Mouse (Mus musculus): ENCODE measurements around the gene Fam227a. TPM values are rescaled to one million over a fixed set of nuclear protein-coding genes. Genes with fewer than 3 reads are reported as not detected.

Fam227a gene
- polyA plus RNA-seq, 1 experiment from 2014 or later: 0.85 TPM

- 0 out of 2 replicates have a peak, but pooled peaks cover 9% of the 10 kb centered on the region for H3K36me3 ChIP-seq (ENCODE audit: control insufficient read depth, insufficient read depth, low read length)
- no peak overlapping the region for H3K4me2 ChIP-seq (ENCODE audit: low read depth, low read length)
- H3K4me1 ChIP-seq (ENCODE audit: control insufficient read depth, insufficient read depth, low read length): no peaks in the 10 kb centered on the region
- H3K4me3 ChIP-seq (ENCODE audit: low read depth, low read length): no peak overlapping the region
- H3K27ac ChIP-seq (replicated peaks; ENCODE audit: low read depth, low read length): no peak overlapping the region
- H3K9ac ChIP-seq (ENCODE audit: low read depth, low read length): no peak overlapping the region
- H3K27me3 ChIP-seq (replicated peaks; ENCODE audit: control insufficient read depth, insufficient read depth, low read length): no peaks in the 10 kb centered on the region
- no peak for DNase-seq (ENCODE audit: low spot score)
- H3K9me3 ChIP-seq (ENCODE audit: control insufficient read depth, low read length): no peaks in the 10 kb centered on the region
- ATAC-seq (ENCODE audit: low read depth): no peak
Observed at GRCm38 (mm10) chr15:79650569-79650968, 8.2 kb downstream of the Fam227a start.

- no peak for ATAC-seq (ENCODE audit: low read depth)
- DNase-seq (ENCODE audit: low spot score): no peak
Observed at GRCm38 (mm10) chr15:79648130-79648529, 10.6 kb downstream of the Fam227a start.

GRCm38 (mm10) chr15:79645483-79645882 lies 13.3 kb downstream of the Fam227a start:
- DNase-seq (ENCODE audit: low spot score) (no peak), ATAC-seq (ENCODE audit: low read depth) (no peak)
- Histone ChIP-seq H3K4me2 (ENCODE audit: low read depth, low read length) (no peak overlapping the region), H3K27ac (replicated peaks; ENCODE audit: low read depth, low read length) (no peak overlapping the region), H3K9me3 (ENCODE audit: control insufficient read depth, low read length) (no peaks in the 10 kb centered on the region), H3K9ac (ENCODE audit: low read depth, low read length) (no peak overlapping the region), H3K27me3 (replicated peaks; ENCODE audit: control insufficient read depth, insufficient read depth, low read length) (no peaks in the 10 kb centered on the region), H3K4me1 (ENCODE audit: control insufficient read depth, insufficient read depth, low read length) (no peaks in the 10 kb centered on the region), H3K4me3 (ENCODE audit: low read depth, low read length) (no peak overlapping the region), H3K36me3 (ENCODE audit: control insufficient read depth, insufficient read depth, low read length) (0 out of 2 replicates have a peak, but pooled peaks cover 9% of the 10 kb centered on the region)
- 88% methylated on average over 2 of the region's 2 CpGs for WGBS

More at GRCm38 (mm10) chr15:79648130-79648529, 10.6 kb downstream of the Fam227a start:
- Histone ChIP-seq H3K27me3 (replicated peaks; ENCODE audit: control insufficient read depth, insufficient read depth, low read length) (no peaks in the 10 kb centered on the region), H3K9ac (ENCODE audit: low read depth, low read length) (no peak overlapping the region), H3K4me1 (ENCODE audit: control insufficient read depth, insufficient read depth, low read length) (no peaks in the 10 kb centered on the region), H3K36me3 (ENCODE audit: control insufficient read depth, insufficient read depth, low read length) (0 out of 2 replicates have a peak, but pooled peaks cover 9% of the 10 kb centered on the region), H3K9me3 (ENCODE audit: control insufficient read depth, low read length) (no peaks in the 10 kb centered on the region), H3K27ac (replicated peaks; ENCODE audit: low read depth, low read length) (no peak overlapping the region), H3K4me2 (ENCODE audit: low read depth, low read length) (no peak overlapping the region), H3K4me3 (ENCODE audit: low read depth, low read length) (no peak overlapping the region)
- WGBS: 86% methylated on average over 12 of the region's 12 CpGs

- ATAC-seq (ENCODE audit: low read depth) (no peak), DNase-seq (ENCODE audit: low spot score) (no peak)
- Histone ChIP-seq H3K9me3 (ENCODE audit: control insufficient read depth, low read length) (no peaks in the 10 kb centered on the region), H3K36me3 (ENCODE audit: control insufficient read depth, insufficient read depth, low read length) (peaks cover 16% of the 10 kb centered on the region; the same call in 1 of the 2 replicates), H3K27ac (replicated peaks; ENCODE audit: low read depth, low read length) (no peak overlapping the region), H3K9ac (ENCODE audit: low read depth, low read length) (no peak overlapping the region), H3K4me3 (ENCODE audit: low read depth, low read length) (no peak overlapping the region), H3K4me1 (ENCODE audit: control insufficient read depth, insufficient read depth, low read length) (no peaks in the 10 kb centered on the region), H3K27me3 (replicated peaks; ENCODE audit: control insufficient read depth, insufficient read depth, low read length) (no peaks in the 10 kb centered on the region), H3K4me2 (ENCODE audit: low read depth, low read length) (no peak overlapping the region)
- 73% methylated on average over 12 of the region's 12 CpGs for WGBS
Observed at GRCm38 (mm10) chr15:79641135-79641817, 17.5 kb downstream of the Fam227a start.

- WGBS: 65% methylated on average over 2 of the region's 2 CpGs
Observed at GRCm38 (mm10) chr15:79630471-79630870, 28.3 kb downstream of the Fam227a start.

GRCm38 (mm10) chr15:79619770-79620414 lies 38.9 kb downstream of the Fam227a start:
- DNase-seq (ENCODE audit: low spot score) (no peak), ATAC-seq (ENCODE audit: low read depth) (no peak)
- 80% methylated on average over 11 of the region's 11 CpGs for WGBS
- H3K9ac ChIP-seq (ENCODE audit: low read depth, low read length): no peak overlapping the region
- no peak overlapping the region for H3K27ac ChIP-seq (replicated peaks; ENCODE audit: low read depth, low read length)
- H3K9me3 ChIP-seq (ENCODE audit: control insufficient read depth, low read length): no peaks in the 10 kb centered on the region
- H3K27me3 ChIP-seq (replicated peaks; ENCODE audit: control insufficient read depth, insufficient read depth, low read length): no peaks in the 10 kb centered on the region
- H3K36me3 ChIP-seq (ENCODE audit: control insufficient read depth, insufficient read depth, low read length): peaks cover 15% of the 10 kb centered on the region; the same call in 1 of the 2 replicates
- H3K4me3 ChIP-seq (ENCODE audit: low read depth, low read length): no peak overlapping the region
- H3K4me1 ChIP-seq (ENCODE audit: control insufficient read depth, insufficient read depth, low read length): no peaks in the 10 kb centered on the region
- H3K4me2 ChIP-seq (ENCODE audit: low read depth, low read length): no peak overlapping the region

More at GRCm38 (mm10) chr15:79630471-79630870, 28.3 kb downstream of the Fam227a start:
- ATAC-seq (ENCODE audit: low read depth): no peak
- Histone ChIP-seq H3K27me3 (replicated peaks; ENCODE audit: control insufficient read depth, insufficient read depth, low read length) (no peaks in the 10 kb centered on the region), H3K4me1 (ENCODE audit: control insufficient read depth, insufficient read depth, low read length) (no peaks in the 10 kb centered on the region), H3K9me3 (ENCODE audit: control insufficient read depth, low read length) (no peaks in the 10 kb centered on the region), H3K9ac (ENCODE audit: low read depth, low read length) (no peak overlapping the region), H3K27ac (replicated peaks; ENCODE audit: low read depth, low read length) (no peak overlapping the region), H3K36me3 (ENCODE audit: control insufficient read depth, insufficient read depth, low read length) (peaks cover 39% of the 10 kb centered on the region), H3K4me3 (ENCODE audit: low read depth, low read length) (no peak overlapping the region), H3K4me2 (ENCODE audit: low read depth, low read length) (no peak overlapping the region)
- no peak for DNase-seq (ENCODE audit: low spot score)

- no peak overlapping the region for H3K4me3 ChIP-seq (ENCODE audit: low read depth, low read length)
- H3K27me3 ChIP-seq (replicated peaks; ENCODE audit: control insufficient read depth, insufficient read depth, low read length): no peaks in the 10 kb centered on the region
- DNase-seq (ENCODE audit: low spot score) (no peak), ATAC-seq (ENCODE audit: low read depth) (no peak)
- H3K4me2 ChIP-seq (ENCODE audit: low read depth, low read length): no peak overlapping the region
- H3K9ac ChIP-seq (ENCODE audit: low read depth, low read length): no peak overlapping the region
- no peaks in the 10 kb centered on the region for H3K4me1 ChIP-seq (ENCODE audit: control insufficient read depth, insufficient read depth, low read length)
- 90% methylated on average over 7 of the region's 7 CpGs for WGBS
- no peak overlapping the region for H3K27ac ChIP-seq (replicated peaks; ENCODE audit: low read depth, low read length)
- peaks cover 18% of the 10 kb centered on the region; the same call in 1 of the 2 replicates for H3K36me3 ChIP-seq (ENCODE audit: control insufficient read depth, insufficient read depth, low read length)
- H3K9me3 ChIP-seq (ENCODE audit: control insufficient read depth, low read length): no peaks in the 10 kb centered on the region
Observed at GRCm38 (mm10) chr15:79618456-79618855, 40.3 kb downstream of the Fam227a start.

GRCm38 (mm10) chr15:79617135-79617534 lies 41.6 kb downstream of the Fam227a start:
- Histone ChIP-seq H3K9ac (ENCODE audit: low read depth, low read length) (no peak overlapping the region), H3K36me3 (ENCODE audit: control insufficient read depth, insufficient read depth, low read length) (peaks cover 18% of the 10 kb centered on the region; the same call in 1 of the 2 replicates), H3K4me1 (ENCODE audit: control insufficient read depth, insufficient read depth, low read length) (no peaks in the 10 kb centered on the region), H3K27ac (replicated peaks; ENCODE audit: low read depth, low read length) (no peak overlapping the region), H3K27me3 (replicated peaks; ENCODE audit: control insufficient read depth, insufficient read depth, low read length) (no peaks in the 10 kb centered on the region), H3K4me2 (ENCODE audit: low read depth, low read length) (no peak overlapping the region), H3K4me3 (ENCODE audit: low read depth, low read length) (no peak overlapping the region), H3K9me3 (ENCODE audit: control insufficient read depth, low read length) (no peaks in the 10 kb centered on the region)
- 90% methylated on average over 8 of the region's 11 CpGs for WGBS
- DNase-seq (ENCODE audit: low spot score) (no peak), ATAC-seq (ENCODE audit: low read depth) (no peak)

Measured in embryonic facial prominence, embryonic 14.5 days (tissue).